Mouse (Mus musculus) hindbrain, embryonic 12.5 days (tissue): ENCODE data around the gene Kcng3. TPM values are rescaled to one million over a fixed set of nuclear protein-coding genes. Genes with fewer than 3 reads are reported as not detected.

ENCODE experiments used
- ATAC-seq: fragments of 200-750 bp; cut with Nextera tagmentation; 2 replicates; pipeline ENCODE4 v1.8.0; 2017; ENCODE audit warnings: moderate TSS enrichment; ENCODE audit not compliant: low FRiP score
- H3K27ac ChIP-seq: fragments of 300-500 bp; sonication (generic); 2 replicates; pipeline ENCODE4 v1.5.1; 2016; ENCODE audit warnings: mild to moderate bottlenecking
- H3K27me3 ChIP-seq: fragments of 300-500 bp; sonication (generic); 2 replicates; pipeline ENCODE4 v1.6.1; 2016; ENCODE audit warnings: mild to moderate bottlenecking
- H3K36me3 ChIP-seq: fragments of 300-500 bp; sonication (generic); 2 replicates; pipeline ENCODE4 v1.6.1; 2016; ENCODE audit warnings: mild to moderate bottlenecking
- H3K4me1 ChIP-seq: fragments of 300-500 bp; sonication (generic); 2 replicates; pipeline ENCODE4 v1.6.1; 2016
- H3K4me2 ChIP-seq: fragments of 300-500 bp; sonication (generic); replicated peaks from 2 replicates; pipeline ENCODE4 v1.6.1; 2016; ENCODE audit warnings: mild to moderate bottlenecking
- H3K4me3 ChIP-seq: fragments of 300-500 bp; sonication (generic); 2 replicates; pipeline ENCODE4 v1.5.1; 2016; ENCODE audit warnings: mild to moderate bottlenecking
- H3K9ac ChIP-seq: fragments of 300-500 bp; sonication (generic); 2 replicates; pipeline ENCODE4 v1.6.1; 2016; ENCODE audit warnings: mild to moderate bottlenecking, moderate library complexity
- H3K9me3 ChIP-seq: fragments of 300-500 bp; sonication (generic); replicated peaks from 2 replicates; pipeline ENCODE4 v1.6.1; 2016; ENCODE audit warnings: mild to moderate bottlenecking
- WGBS: fragments of 180-500 bp; shearing (Covaris S2); methylation state at CpG from one replicate; pipeline ENCODE4 v1.1.7; 2016; 5-methylcytosine and 5-hydroxymethylcytosine counted together
- polyA plus RNA-seq: library from polyadenylated mRNA; unstranded; fragments of >200 nt; fragmentation: Nextera tagmentation; extraction: Ambion mirVana; gene quantifications from 2 replicates; pipeline ENCODE4 v1.2.1, GENCODE M21; 2016

Kcng3 gene
- polyA plus RNA-seq, result 0.09 and 0.14 TPM in 2 replicates

GRCm38 (mm10) chr17:83631783-83632652 lies at the start of gene Kcng3:
Gene Kcng3, minus strand, starts transcription at chr17:83631895.
- Histone ChIP-seq H3K27me3 (peaks cover 76% of the 10 kb centered on the region), H3K4me2 (peak within 1 kb of the TSS; percentile 95), H3K9ac (peak within 1 kb of the TSS; percentile 63), H3K27ac (no peak within 1 kb of the TSS), H3K9me3 (no peaks in the 10 kb centered on the region), H3K36me3 (no peaks in the 10 kb centered on the region), H3K4me1 (peaks cover 24% of the 10 kb centered on the region), H3K4me3 (peak within 1 kb of the TSS; percentile 58)
- peak; percentile 71 for ATAC-seq
- under 1% methylated on average over 81 of the region's 86 CpGs for WGBS

- Histone ChIP-seq H3K4me2 (no peak overlapping the region), H3K4me3 (no peak overlapping the region), H3K9ac (no peak overlapping the region), H3K27ac (no peak overlapping the region), H3K36me3 (no peaks in the 10 kb centered on the region), H3K27me3 (no peaks in the 10 kb centered on the region), H3K9me3 (no peaks in the 10 kb centered on the region), H3K4me1 (no peaks in the 10 kb centered on the region)
- no peak for ATAC-seq
- WGBS, result 73% methylated on average over 1 of the region's 1 CpGs
Measured at GRCm38 (mm10) chr17:83677370-83677769, 45.7 kb upstream of the Kcng3 start.

- H3K9me3 ChIP-seq, result no peaks in the 10 kb centered on the region
- no peaks in the 10 kb centered on the region for H3K36me3 ChIP-seq
- H3K27ac ChIP-seq, result no peak overlapping the region
- no peak for ATAC-seq
- no peaks in the 10 kb centered on the region for H3K27me3 ChIP-seq
- H3K4me2 ChIP-seq, result no peak overlapping the region
- 95% methylated on average over 4 of the region's 4 CpGs for WGBS
- H3K4me3 ChIP-seq, result no peak overlapping the region
- no peak overlapping the region for H3K9ac ChIP-seq
- H3K4me1 ChIP-seq, result no peaks in the 10 kb centered on the region
Measured at GRCm38 (mm10) chr17:83672685-83673084, 41.0 kb upstream of the Kcng3 start.

GRCm38 (mm10) chr17:83667934-83668690 lies 36.4 kb upstream of the Kcng3 start:
- no peak overlapping the region for H3K9ac ChIP-seq
- H3K9me3 ChIP-seq, result no peaks in the 10 kb centered on the region
- no peak overlapping the region for H3K27ac ChIP-seq
- H3K4me3 ChIP-seq, result no peak overlapping the region
- H3K36me3 ChIP-seq, result no peaks in the 10 kb centered on the region
- no peak overlapping the region for H3K4me2 ChIP-seq
- ATAC-seq, result no peak
- H3K4me1 ChIP-seq, result no peaks in the 10 kb centered on the region
- 82% methylated on average over 3 of the region's 3 CpGs for WGBS
- H3K27me3 ChIP-seq, result no peaks in the 10 kb centered on the region

GRCm38 (mm10) chr17:83666597-83667287 lies 35.0 kb upstream of the Kcng3 start:
- Histone ChIP-seq H3K4me3 (no peak overlapping the region), H3K4me2 (no peak overlapping the region), H3K36me3 (no peaks in the 10 kb centered on the region), H3K9ac (no peak overlapping the region), H3K9me3 (no peaks in the 10 kb centered on the region), H3K4me1 (no peaks in the 10 kb centered on the region), H3K27ac (no peak overlapping the region), H3K27me3 (no peaks in the 10 kb centered on the region)
- WGBS, result 81% methylated on average over 13 of the region's 13 CpGs
- no peak for ATAC-seq

- no peak overlapping the region for H3K4me2 ChIP-seq
- H3K4me1 ChIP-seq, result no peaks in the 10 kb centered on the region
- no peaks in the 10 kb centered on the region for H3K27me3 ChIP-seq
- WGBS, result 33% methylated on average over 8 of the region's 8 CpGs
- H3K4me3 ChIP-seq, result no peak overlapping the region
- no peaks in the 10 kb centered on the region for H3K9me3 ChIP-seq
- H3K36me3 ChIP-seq, result no peaks in the 10 kb centered on the region
- ATAC-seq, result no peak
- H3K9ac ChIP-seq, result no peak overlapping the region
- H3K27ac ChIP-seq, result no peak overlapping the region
Measured at GRCm38 (mm10) chr17:83664761-83665160, 33.1 kb upstream of the Kcng3 start.

- 59% methylated on average over 1 of the region's 1 CpGs for WGBS
- no peak for ATAC-seq
- no peak overlapping the region for H3K4me3 ChIP-seq
Measured at GRCm38 (mm10) chr17:83658943-83659342, 27.2 kb upstream of the Kcng3 start.

GRCm38 (mm10) chr17:83657375-83657774 lies 25.7 kb upstream of the Kcng3 start:
- no peaks in the 10 kb centered on the region for H3K4me1 ChIP-seq
- H3K27ac ChIP-seq, result no peak overlapping the region
- H3K4me3 ChIP-seq, result no peak overlapping the region
- H3K9me3 ChIP-seq, result no peaks in the 10 kb centered on the region
- H3K27me3 ChIP-seq, result no peaks in the 10 kb centered on the region
- H3K4me2 ChIP-seq, result no peak overlapping the region
- ATAC-seq, result no peak
- WGBS, result 75% methylated on average over 9 of the region's 9 CpGs
- no peak overlapping the region for H3K9ac ChIP-seq
- no peaks in the 10 kb centered on the region for H3K36me3 ChIP-seq

More at GRCm38 (mm10) chr17:83658943-83659342, 27.2 kb upstream of the Kcng3 start:
- no peaks in the 10 kb centered on the region for H3K36me3 ChIP-seq
- H3K9ac ChIP-seq, result no peak overlapping the region
- H3K27ac ChIP-seq, result no peak overlapping the region
- H3K27me3 ChIP-seq, result no peaks in the 10 kb centered on the region
- no peak overlapping the region for H3K4me2 ChIP-seq
- H3K9me3 ChIP-seq, result no peaks in the 10 kb centered on the region
- H3K4me1 ChIP-seq, result no peaks in the 10 kb centered on the region

- Histone ChIP-seq H3K27ac (no peak overlapping the region), H3K9me3 (no peaks in the 10 kb centered on the region), H3K4me1 (no peaks in the 10 kb centered on the region), H3K36me3 (no peaks in the 10 kb centered on the region), H3K4me3 (no peak overlapping the region), H3K27me3 (no peaks in the 10 kb centered on the region), H3K4me2 (no peak overlapping the region), H3K9ac (no peak overlapping the region)
- ATAC-seq, result no peak
- WGBS, result 80% methylated on average over 3 of the region's 3 CpGs
Measured at GRCm38 (mm10) chr17:83655732-83656131, 24.0 kb upstream of the Kcng3 start.

- WGBS, result 77% methylated on average over 13 of the region's 13 CpGs
- no peak for ATAC-seq
Measured at GRCm38 (mm10) chr17:83654651-83655136, 23.0 kb upstream of the Kcng3 start.

GRCm38 (mm10) chr17:83653635-83654034 lies 21.9 kb upstream of the Kcng3 start:
- Histone ChIP-seq H3K4me2 (no peak overlapping the region), H3K27ac (no peak overlapping the region)

More at GRCm38 (mm10) chr17:83654651-83655136, 23.0 kb upstream of the Kcng3 start:
- Histone ChIP-seq H3K4me2 (no peak overlapping the region), H3K36me3 (no peaks in the 10 kb centered on the region), H3K9ac (no peak overlapping the region), H3K9me3 (no peaks in the 10 kb centered on the region), H3K4me3 (no peak overlapping the region), H3K27me3 (no peaks in the 10 kb centered on the region), H3K4me1 (no peaks in the 10 kb centered on the region), H3K27ac (no peak overlapping the region)

More at GRCm38 (mm10) chr17:83653635-83654034, 21.9 kb upstream of the Kcng3 start:
- WGBS, result 94% methylated on average over 3 of the region's 3 CpGs
- no peak overlapping the region for H3K9ac ChIP-seq
- no peaks in the 10 kb centered on the region for H3K27me3 ChIP-seq
- no peaks in the 10 kb centered on the region for H3K9me3 ChIP-seq
- no peaks in the 10 kb centered on the region for H3K4me1 ChIP-seq
- H3K36me3 ChIP-seq, result no peaks in the 10 kb centered on the region
- no peak overlapping the region for H3K4me3 ChIP-seq
- no peak for ATAC-seq
